Comparison of ENCODE assay signal across 16 mouse cellular contexts in genomic region chr11:98892426-98892825, GRCm38 (mm10). TPM values are rescaled to one million over a fixed set of nuclear protein-coding genes. Genes with fewer than 3 reads are reported as not detected.
DNase-seq lines count a peak whose midpoint lies in the region; ATAC-seq lines count a peak whose summit lies in the region.
"Had no signal": no experiment of that assay in that cellular context is flagged by ENCODE, and none has a peak within 500 bp of the region (broad histone marks: within the 10 kb centered on the region; RNA-seq: fewer than 3 reads in every experiment).

No protein-coding gene starts in this region.

- peaks cover 100% of the 10 kb centered on the region for H3K36me3 ChIP-seq in hindbrain, embryonic 10.5 days
- peaks cover 97% of the 10 kb centered on the region for H3K36me3 ChIP-seq in hindbrain, embryonic 14.5 days (replicated peaks; ENCODE audit: control insufficient read depth, insufficient read depth)
- peaks cover 86% of the 10 kb centered on the region for H3K36me3 ChIP-seq in embryonic facial prominence, embryonic 12.5 days
- peaks cover 63% of the 10 kb centered on the region for H3K36me3 ChIP-seq in stomach, embryonic 14.5 days (ENCODE audit: control insufficient read depth, insufficient read depth, low read length)
- H3K36me3 ChIP-seq in forebrain, embryonic 16.5 days (ENCODE audit: control insufficient read depth, insufficient read depth): peaks cover 34% of the 10 kb centered on the region

- no peaks in the 10 kb centered on the region for H3K27me3 ChIP-seq in hindbrain, embryonic 10.5 days (ENCODE audit: insufficient read depth, poor library complexity, severe bottlenecking)
- no peaks in the 10 kb centered on the region for H3K27me3 ChIP-seq in hindbrain, embryonic 14.5 days (ENCODE audit: control insufficient read depth, insufficient read depth, low read length)
- H3K27me3 ChIP-seq in embryonic facial prominence, embryonic 12.5 days: no peaks in the 10 kb centered on the region
- H3K27me3 ChIP-seq in stomach, embryonic 14.5 days (ENCODE audit: control insufficient read depth, insufficient read depth, low read length): no peaks in the 10 kb centered on the region
- H3K27me3 ChIP-seq in forebrain, embryonic 16.5 days (replicated peaks; ENCODE audit: control insufficient read depth, insufficient read depth, low read length): no peaks in the 10 kb centered on the region
- H3K27me3 ChIP-seq: hindbrain, embryonic 13.5 days; Patski had no signal

- no peak overlapping the region for H3K4me2 ChIP-seq in hindbrain, embryonic 14.5 days (replicated peaks)
- 0 out of 2 replicates have a peak overlapping the region, but pooled peaks have one; percentile 7 for H3K4me2 ChIP-seq in embryonic facial prominence, embryonic 12.5 days (replicated peaks)
- no peak overlapping the region for H3K4me2 ChIP-seq in stomach, embryonic 14.5 days (replicated peaks; ENCODE audit: low read depth, low read length)
- no peak overlapping the region for H3K4me2 ChIP-seq in forebrain, embryonic 16.5 days (ENCODE audit: low read length)
- H3K4me2 ChIP-seq: hindbrain, embryonic 13.5 days had no signal

- no peaks in the 10 kb centered on the region for H3K9me3 ChIP-seq in hindbrain, embryonic 10.5 days
- no peaks in the 10 kb centered on the region for H3K9me3 ChIP-seq in hindbrain, embryonic 14.5 days (ENCODE audit: control insufficient read depth, low read length)
- H3K9me3 ChIP-seq in embryonic facial prominence, embryonic 12.5 days: no peaks in the 10 kb centered on the region
- no peaks in the 10 kb centered on the region for H3K9me3 ChIP-seq in stomach, embryonic 14.5 days (ENCODE audit: control insufficient read depth, low read depth, low read length)
- no peaks in the 10 kb centered on the region for H3K9me3 ChIP-seq in forebrain, embryonic 16.5 days (ENCODE audit: control insufficient read depth, low read length)
- H3K9me3 ChIP-seq: hindbrain, embryonic 13.5 days had no signal

- H3K9ac ChIP-seq in hindbrain, embryonic 14.5 days: no peak overlapping the region
- H3K9ac ChIP-seq in embryonic facial prominence, embryonic 12.5 days: no peak overlapping the region
- H3K9ac ChIP-seq in stomach, embryonic 14.5 days (replicated peaks; ENCODE audit: low read depth, low read length): no peak overlapping the region
- no peak overlapping the region for H3K9ac ChIP-seq in forebrain, embryonic 16.5 days (replicated peaks; ENCODE audit: low read depth, low read length)
- H3K9ac ChIP-seq: hindbrain, embryonic 13.5 days had no signal

- H3K27ac ChIP-seq in hindbrain, embryonic 10.5 days: 0 out of 2 replicates have a peak overlapping the region, but pooled peaks have one; percentile 56
- no peak overlapping the region for H3K27ac ChIP-seq in hindbrain, embryonic 14.5 days
- peak overlapping the region; percentile 72; the same call in 1 of the 2 replicates for H3K27ac ChIP-seq in embryonic facial prominence, embryonic 12.5 days
- H3K27ac ChIP-seq in stomach, embryonic 14.5 days (ENCODE audit: low read length): peak overlapping the region; percentile 63; the same call in 1 of the 2 replicates
- no peak overlapping the region for H3K27ac ChIP-seq in forebrain, embryonic 16.5 days (ENCODE audit: low read length)

- WGBS in hindbrain, embryonic 10.5 days: 54% methylated on average over 5 of the region's 5 CpGs
- 49% methylated on average over 5 of the region's 5 CpGs for WGBS in hindbrain, embryonic 14.5 days
- 58% methylated on average over 5 of the region's 5 CpGs for WGBS in embryonic facial prominence, embryonic 12.5 days
- WGBS in stomach, embryonic 14.5 days: 54% methylated on average over 5 of the region's 5 CpGs
- WGBS in forebrain, embryonic 16.5 days: 38% methylated on average over 5 of the region's 5 CpGs

- no peak for ATAC-seq in hindbrain, embryonic 14.5 days (ENCODE audit: low FRiP score)
- no peak for ATAC-seq in embryonic facial prominence, embryonic 12.5 days (ENCODE audit: insufficient number of reproducible peaks, insufficient read depth, low FRiP score, low TSS enrichment)
- 0 out of 2 replicates have a peak, but pooled peaks have one; percentile 23 for ATAC-seq in stomach, embryonic 14.5 days (ENCODE audit: insufficient number of reproducible peaks, insufficient read depth, low FRiP score, low read depth)
- no peak for ATAC-seq in forebrain, embryonic 16.5 days
- ATAC-seq: intestine, embryonic 16.5 days; Patski had no signal

- DNase-seq in hindbrain, embryonic 10.5 days (ENCODE audit: low spot score): no peak
- no peak for DNase-seq in hindbrain, embryonic 14.5 days (ENCODE audit: low spot score)
- peak; percentile 63 for DNase-seq in ES-CJ7 (ENCODE audit: low read depth, low spot score)
- no peak for DNase-seq in layer of hippocampus, postnatal 25 days (ENCODE audit: extremely low spot score in 1 of 2, low spot score in 1 of 2)
- DNase-seq: gastrocnemius, postnatal 10 days; heart, adult 18-20 months; kidney, postnatal 10 days; lung, postnatal 14 days; right cerebral cortex, postnatal 14 days; thymus, postnatal 4 days had no signal

- peaks cover 8% of the 10 kb centered on the region; the same call in 1 of the 2 replicates for H3K4me1 ChIP-seq in hindbrain, embryonic 10.5 days (replicated peaks)
- H3K4me1 ChIP-seq in hindbrain, embryonic 14.5 days (replicated peaks; ENCODE audit: control insufficient read depth, insufficient read depth, low read length): no peaks in the 10 kb centered on the region
- peaks cover 13% of the 10 kb centered on the region; the same call in 1 of the 2 replicates for H3K4me1 ChIP-seq in embryonic facial prominence, embryonic 12.5 days
- 0 out of 2 replicates have a peak, but pooled peaks cover 3% of the 10 kb centered on the region for H3K4me1 ChIP-seq in stomach, embryonic 14.5 days (ENCODE audit: control insufficient read depth, insufficient read depth, low read length)
- H3K4me1 ChIP-seq in forebrain, embryonic 16.5 days (replicated peaks; ENCODE audit: control insufficient read depth, insufficient read depth, low read length): no peaks in the 10 kb centered on the region
- H3K4me1 ChIP-seq: hindbrain, embryonic 13.5 days had no signal

- no peak overlapping the region for H3K4me3 ChIP-seq in hindbrain, embryonic 10.5 days
- no peak overlapping the region for H3K4me3 ChIP-seq in hindbrain, embryonic 14.5 days (replicated peaks; ENCODE audit: low read length)
- H3K4me3 ChIP-seq in embryonic facial prominence, embryonic 12.5 days: no peak overlapping the region
- no peak overlapping the region for H3K4me3 ChIP-seq in stomach, embryonic 14.5 days (ENCODE audit: low read depth, low read length)
- no peak overlapping the region for H3K4me3 ChIP-seq in forebrain, embryonic 16.5 days (replicated peaks; ENCODE audit: low read length)
- H3K4me3 ChIP-seq: hindbrain, embryonic 13.5 days had no signal

RNA-seq across cellular contexts. Expression of gene Cdc6, which starts 15.2 kb away (rescaled TPM):
- polyA plus RNA-seq in hindbrain, embryonic 10.5 days (2016; fragmentation: Nextera tagmentation; extraction: Ambion mirVana): 45.3 and 63.7 TPM in 2 replicates
- 4.3 and 5.2 TPM in 2 replicates for polyA plus RNA-seq in hindbrain, embryonic 14.5 days (2014; fragmentation: Nextera tagmentation; extraction: Ambion mirVana)
- polyA plus RNA-seq in embryonic facial prominence, embryonic 12.5 days (2016; fragmentation: Nextera tagmentation; extraction: Ambion mirVana): 33.1 and 34.7 TPM in 2 replicates
- 31.4 and 32.6 TPM in 2 replicates for polyA plus RNA-seq in stomach, embryonic 14.5 days (2014; fragmentation: Nextera tagmentation; extraction: Ambion mirVana)
- polyA plus RNA-seq in forebrain, embryonic 16.5 days (2015; fragmentation: Nextera tagmentation; extraction: Ambion mirVana): 10.3 and 10.9 TPM in 2 replicates
- under 1 TPM; 0.54 to 0.94 TPM for total RNA-seq in layer of hippocampus, postnatal 25 days (2021)

RNA-seq across cellular contexts. Expression of gene Wipf2, which starts 29.0 kb away (rescaled TPM):
- 4.6 and 4.7 TPM in 2 replicates for polyA plus RNA-seq in hindbrain, embryonic 10.5 days (2016; fragmentation: Nextera tagmentation; extraction: Ambion mirVana)
- polyA plus RNA-seq in hindbrain, embryonic 14.5 days (2014; fragmentation: Nextera tagmentation; extraction: Ambion mirVana): 4.7 and 4.8 TPM in 2 replicates
- polyA plus RNA-seq in embryonic facial prominence, embryonic 12.5 days (2016; fragmentation: Nextera tagmentation; extraction: Ambion mirVana): 5.0 TPM in 2 replicates
- 6.8 and 7.1 TPM in 2 replicates for polyA plus RNA-seq in stomach, embryonic 14.5 days (2014; fragmentation: Nextera tagmentation; extraction: Ambion mirVana)
- 4.6 and 5.1 TPM in 2 replicates for polyA plus RNA-seq in forebrain, embryonic 16.5 days (2015; fragmentation: Nextera tagmentation; extraction: Ambion mirVana)
- 10 to 100 TPM; 57.2 to 61.4 TPM for total RNA-seq in layer of hippocampus, postnatal 25 days (2021)

RNA-seq across cellular contexts. Expression of gene Rara, which starts 35.2 kb away (rescaled TPM):
- 28.4 and 53.7 TPM in 2 replicates for polyA plus RNA-seq in hindbrain, embryonic 10.5 days (2016; fragmentation: Nextera tagmentation; extraction: Ambion mirVana)
- 18.4 and 18.7 TPM in 2 replicates for polyA plus RNA-seq in hindbrain, embryonic 14.5 days (2014; fragmentation: Nextera tagmentation; extraction: Ambion mirVana)
- polyA plus RNA-seq in embryonic facial prominence, embryonic 12.5 days (2016; fragmentation: Nextera tagmentation; extraction: Ambion mirVana): 48.8 and 49.2 TPM in 2 replicates
- 54.0 and 56.8 TPM in 2 replicates for polyA plus RNA-seq in stomach, embryonic 14.5 days (2014; fragmentation: Nextera tagmentation; extraction: Ambion mirVana)
- polyA plus RNA-seq in forebrain, embryonic 16.5 days (2015; fragmentation: Nextera tagmentation; extraction: Ambion mirVana): 9.5 and 10.6 TPM in 2 replicates
- total RNA-seq in layer of hippocampus, postnatal 25 days (2021): 10 to 100 TPM; 17.0 to 17.7 TPM

RNA-seq across cellular contexts. Expression of gene Rapgefl1, which starts 55.8 kb away (rescaled TPM):
- 1.1 and 2.2 TPM in 2 replicates for polyA plus RNA-seq in hindbrain, embryonic 10.5 days (2016; fragmentation: Nextera tagmentation; extraction: Ambion mirVana)
- 12.0 and 12.9 TPM in 2 replicates for polyA plus RNA-seq in hindbrain, embryonic 14.5 days (2014; fragmentation: Nextera tagmentation; extraction: Ambion mirVana)
- polyA plus RNA-seq in embryonic facial prominence, embryonic 12.5 days (2016; fragmentation: Nextera tagmentation; extraction: Ambion mirVana): 2.6 and 3.1 TPM in 2 replicates
- 5.6 and 7.7 TPM in 2 replicates for polyA plus RNA-seq in stomach, embryonic 14.5 days (2014; fragmentation: Nextera tagmentation; extraction: Ambion mirVana)
- 4.5 and 7.3 TPM in 2 replicates for polyA plus RNA-seq in forebrain, embryonic 16.5 days (2015; fragmentation: Nextera tagmentation; extraction: Ambion mirVana)
- total RNA-seq in layer of hippocampus, postnatal 25 days (2021): 100 to 1,000 TPM; 185 to 222 TPM

Comparison
In these comparisons a context has a peak if more than half of its experiments do, and no peak if none do; other contexts are left out.
1. H3K27ac ChIP-seq: peak in hindbrain, embryonic 10.5 days (single experiment), embryonic facial prominence, embryonic 12.5 days (single experiment) and stomach, embryonic 14.5 days (single experiment); none in hindbrain, embryonic 14.5 days (single experiment) and forebrain, embryonic 16.5 days (single experiment).